Mouse (Mus musculus) intestine, postnatal 0 days (tissue): ENCODE data around the gene Rnf181. TPM values are rescaled to one million over a fixed set of nuclear protein-coding genes. Genes with fewer than 3 reads are reported as not detected.

Source experiments
- ATAC-seq: fragments of 200-750 bp; cut with Nextera tagmentation; 2 replicates; pipeline ENCODE4 v1.8.0; 2017; ENCODE audit warnings: mild to moderate bottlenecking, moderate TSS enrichment, moderate library complexity
- H3K27ac ChIP-seq: fragments of 300-500 bp; sonication (generic); 2 replicates; pipeline ENCODE4 v1.5.1; 2014; ENCODE audit warnings: mild to moderate bottlenecking, low read depth, low read length, moderate library complexity
- H3K27me3 ChIP-seq: fragments of 300-500 bp; sonication (generic); replicated peaks from 2 replicates; pipeline ENCODE4 v1.6.1; 2014; ENCODE audit warnings: low read length, mixed read lengths; ENCODE audit not compliant: control insufficient read depth, insufficient read depth
- H3K36me3 ChIP-seq: fragments of 300-500 bp; sonication (generic); 2 replicates; pipeline ENCODE4 v1.6.1; 2014; ENCODE audit warnings: mild to moderate bottlenecking, moderate library complexity; ENCODE audit not compliant: control insufficient read depth, insufficient read depth
- H3K4me1 ChIP-seq: fragments of 300-500 bp; sonication (generic); replicated peaks from 2 replicates; pipeline ENCODE4 v1.6.1; 2014; ENCODE audit warnings: antibody characterized with exemption, low read length, mixed read lengths; ENCODE audit not compliant: control insufficient read depth, insufficient read depth
- H3K4me2 ChIP-seq: fragments of 300-500 bp; sonication (generic); replicated peaks from 2 replicates; pipeline ENCODE4 v1.6.1; 2014; ENCODE audit warnings: low read depth, mild to moderate bottlenecking, moderate library complexity
- H3K4me3 ChIP-seq: fragments of 300-500 bp; sonication (generic); 2 replicates; pipeline ENCODE4 v1.5.1; 2014; ENCODE audit warnings: low read depth, low read length
- H3K9ac ChIP-seq: fragments of 300-500 bp; sonication (generic); 2 replicates; pipeline ENCODE4 v1.6.1; 2014; ENCODE audit warnings: mild to moderate bottlenecking, low read depth, low read length
- H3K9me3 ChIP-seq: fragments of 300-500 bp; sonication (generic); 2 replicates; pipeline ENCODE4 v1.6.1; 2016; ENCODE audit warnings: mixed run types; ENCODE audit not compliant: control insufficient read depth
- CTCF ChIP-seq: sonication (generic); IDR thresholded peaks from 2 replicates; pipeline ENCODE4 v1.5.1; 2016; ENCODE audit warnings: low read depth, mild to moderate bottlenecking, control low read depth, antibody characterized with exemption, moderate library complexity
- WGBS: fragments of 180-500 bp; shearing (Covaris S2); extraction: QIAGEN DNeasy Blood & Tissue Kit; methylation state at CpG from one replicate; pipeline ENCODE4 v1.1.7; 2014; 5-methylcytosine and 5-hydroxymethylcytosine counted together
- polyA plus RNA-seq: library from polyadenylated mRNA; unstranded; fragments of >200 nt; fragmentation: Nextera tagmentation; extraction: Ambion mirVana; gene quantifications from 2 replicates; pipeline ENCODE4 v1.2.1, GENCODE M21; 2015

The Rnf181 gene
- 122 and 132 TPM in 2 replicates for polyA plus RNA-seq

- no peaks in the 10 kb centered on the region for H3K4me1 ChIP-seq
- no peak for ATAC-seq
- H3K4me2 ChIP-seq, result no peak within 1 kb of the TSS
- no peak for TF ChIP-seq CTCF
- WGBS, result 80% methylated on average over 4 of the region's 4 CpGs
- H3K4me3 ChIP-seq, result no peak within 1 kb of the TSS
- no peaks in the 10 kb centered on the region for H3K9me3 ChIP-seq
- H3K27ac ChIP-seq, result no peak within 1 kb of the TSS
- H3K9ac ChIP-seq, result no peak within 1 kb of the TSS
- no peaks in the 10 kb centered on the region for H3K27me3 ChIP-seq
- no peaks in the 10 kb centered on the region for H3K36me3 ChIP-seq
Measured at GRCm38 (mm10) chr6:72366844-72367443, at the start of gene Rnf181. Gene Rnf181, minus strand, starts transcription at chr6:72366956.

DNA sequence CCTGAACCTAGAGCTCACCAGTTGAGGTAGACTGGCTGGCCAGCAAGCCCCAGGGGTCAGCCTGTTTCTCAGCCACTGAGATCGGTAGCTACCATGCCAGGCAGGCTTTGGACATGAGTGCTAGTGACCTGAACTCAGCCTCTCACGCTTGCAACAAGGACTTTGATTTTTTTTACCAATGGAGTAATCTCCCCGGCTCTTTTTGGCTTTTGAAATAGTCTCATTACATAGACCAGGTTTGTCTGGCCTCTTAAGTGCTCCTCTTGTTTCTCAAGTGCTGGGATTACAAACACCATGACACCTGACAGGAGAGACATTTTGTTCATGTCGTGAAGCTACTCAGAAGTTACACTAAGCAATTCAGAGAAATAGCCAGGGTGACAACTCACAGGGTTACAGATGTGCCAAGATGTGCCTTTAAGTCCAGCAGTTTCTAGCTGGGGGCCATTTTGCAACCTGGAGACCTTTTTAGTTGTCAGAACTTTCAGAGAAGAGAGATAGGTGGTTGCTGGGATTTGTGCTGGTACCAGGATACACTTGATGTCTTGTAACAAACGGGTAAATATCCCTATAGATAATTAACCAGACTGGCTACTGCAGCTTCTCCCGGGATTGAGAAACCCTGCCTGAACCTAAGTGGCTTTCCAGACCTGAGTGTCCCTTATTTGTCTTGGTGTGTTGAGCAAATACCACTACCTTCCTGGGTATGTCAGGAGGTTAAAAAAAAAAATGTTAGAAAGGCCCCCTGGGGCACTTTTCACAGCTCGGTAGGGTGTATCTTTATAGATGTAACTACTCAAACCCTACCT lies 49.4 kb upstream of the Rnf181 start:
- Histone ChIP-seq H3K27me3 (no peaks in the 10 kb centered on the region), H3K27ac (no peak overlapping the region), H3K9ac (no peak overlapping the region), H3K36me3 (peaks cover 23% of the 10 kb centered on the region), H3K9me3 (no peaks in the 10 kb centered on the region), H3K4me1 (peaks cover 7% of the 10 kb centered on the region; the same call in 1 of the 2 replicates), H3K4me2 (no peak overlapping the region), H3K4me3 (no peak overlapping the region)
- WGBS, result 41% methylated on average over 7 of the region's 7 CpGs
- ATAC-seq, result no peak
- no peak for TF ChIP-seq CTCF

DNA sequence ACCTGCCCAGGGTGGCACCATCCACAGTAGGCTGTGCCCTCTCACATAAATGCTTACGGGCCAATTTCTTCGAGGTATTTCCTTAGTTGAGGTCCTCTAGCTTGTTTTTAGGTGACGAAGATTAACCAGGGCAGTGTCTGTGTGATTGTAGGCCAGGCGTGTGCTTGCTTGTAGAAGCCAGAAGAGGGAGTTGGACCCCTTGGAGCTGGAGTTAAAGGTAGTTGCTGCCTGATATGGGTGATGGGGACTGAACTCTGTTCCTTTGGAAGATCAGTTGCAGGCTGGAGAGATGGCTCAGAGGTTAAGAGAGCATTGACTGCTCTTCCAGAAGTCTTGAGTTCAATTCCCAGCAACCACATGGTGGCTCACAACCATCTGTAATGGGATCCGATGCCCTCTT lies 48.4 kb upstream of the Rnf181 start:
- Histone ChIP-seq H3K4me3 (peak overlapping the region; percentile 78), H3K4me2 (peak overlapping the region; percentile 77), H3K27me3 (no peaks in the 10 kb centered on the region), H3K36me3 (peaks cover 22% of the 10 kb centered on the region), H3K27ac (no peak overlapping the region), H3K9me3 (no peaks in the 10 kb centered on the region), H3K4me1 (peaks cover 7% of the 10 kb centered on the region; the same call in 1 of the 2 replicates), H3K9ac (no peak overlapping the region)
- TF ChIP-seq CTCF, result peak; percentile 46
- 80% methylated on average over 5 of the region's 5 CpGs for WGBS
- ATAC-seq, result no peak

DNA sequence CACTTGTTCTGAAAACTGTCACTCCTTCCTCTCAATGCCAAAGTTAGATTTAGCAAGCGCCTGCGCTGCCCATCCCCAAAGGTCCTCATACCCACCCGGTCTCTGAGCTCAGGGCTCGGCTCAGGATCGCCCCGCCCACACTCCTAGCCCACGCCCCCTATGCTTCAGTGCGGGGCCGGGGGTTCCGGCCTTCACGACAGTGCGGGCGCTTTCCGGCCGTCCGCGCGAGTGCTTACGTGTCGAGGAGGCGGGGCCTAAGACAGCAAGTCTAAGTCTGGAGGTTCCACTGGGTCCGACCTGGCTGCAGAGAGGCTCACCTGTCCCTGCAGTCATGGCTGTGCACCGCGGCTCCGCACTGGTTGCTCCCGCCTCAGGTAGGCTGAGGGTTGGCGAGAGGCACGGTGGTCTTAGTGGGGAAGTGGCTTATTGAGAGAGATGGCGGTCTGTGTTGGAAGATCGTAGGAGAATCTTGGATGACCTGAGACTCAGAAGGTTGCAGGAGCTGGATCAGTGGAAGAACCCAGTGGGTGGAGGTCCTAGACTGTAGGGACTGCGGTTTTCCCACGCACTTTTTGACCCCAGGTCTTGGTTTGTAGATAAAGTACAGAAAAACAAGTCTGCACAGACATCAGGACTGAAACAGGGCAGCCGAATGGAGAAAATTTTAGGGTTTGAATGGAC lies 47.5 kb upstream of the Rnf181 start, which contains the start of gene Ggcx:
TSS of gene Ggcx (plus strand) at position 233 of the 681 bp plus-strand sequence.
- peaks cover 15% of the 10 kb centered on the region for H3K36me3 ChIP-seq
- H3K27ac ChIP-seq, result peak within 1 kb of the TSS; percentile 60; the same call in 1 of the 2 replicates
- TF ChIP-seq CTCF, result peak; percentile 33; the same call in 1 of the 2 replicates
- no peaks in the 10 kb centered on the region for H3K9me3 ChIP-seq
- H3K4me3 ChIP-seq, result peak within 1 kb of the TSS; percentile 78
- peak; percentile 96 for ATAC-seq
- H3K4me2 ChIP-seq, result peak within 1 kb of the TSS; percentile 77
- H3K9ac ChIP-seq, result peak within 1 kb of the TSS; percentile 79
- peaks cover 7% of the 10 kb centered on the region; the same call in 1 of the 2 replicates for H3K4me1 ChIP-seq
- 1% methylated on average over 33 of the region's 33 CpGs for WGBS
- H3K27me3 ChIP-seq, result no peaks in the 10 kb centered on the region

DNA sequence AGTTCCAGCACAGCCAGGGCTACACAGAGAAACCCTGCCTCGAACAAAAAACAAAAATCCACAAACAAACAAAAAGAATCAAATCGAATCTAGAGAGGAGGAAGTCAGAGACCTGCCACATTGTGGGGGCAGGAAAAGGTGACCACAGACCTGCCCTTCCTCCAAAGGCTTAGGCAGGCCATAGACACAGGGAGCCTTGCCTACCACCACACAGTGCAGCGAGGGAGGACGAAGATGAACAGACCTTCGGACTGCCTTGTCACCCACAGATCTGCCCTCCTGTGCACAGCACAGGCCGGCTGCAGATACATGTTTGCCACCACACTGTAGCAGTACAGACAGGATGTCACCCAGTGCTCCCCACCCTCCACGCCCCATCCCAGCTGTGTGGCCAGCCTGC lies 43.8 kb upstream of the Rnf181 start:
- Histone ChIP-seq H3K27me3 (no peaks in the 10 kb centered on the region), H3K4me3 (no peak overlapping the region), H3K27ac (no peak overlapping the region), H3K9me3 (no peaks in the 10 kb centered on the region), H3K4me1 (peaks cover 5% of the 10 kb centered on the region; the same call in 1 of the 2 replicates), H3K36me3 (no peaks in the 10 kb centered on the region), H3K9ac (no peak overlapping the region), H3K4me2 (no peak overlapping the region)
- TF ChIP-seq CTCF, result no peak
- no peak for ATAC-seq
- WGBS, result 72% methylated on average over 7 of the region's 7 CpGs

DNA sequence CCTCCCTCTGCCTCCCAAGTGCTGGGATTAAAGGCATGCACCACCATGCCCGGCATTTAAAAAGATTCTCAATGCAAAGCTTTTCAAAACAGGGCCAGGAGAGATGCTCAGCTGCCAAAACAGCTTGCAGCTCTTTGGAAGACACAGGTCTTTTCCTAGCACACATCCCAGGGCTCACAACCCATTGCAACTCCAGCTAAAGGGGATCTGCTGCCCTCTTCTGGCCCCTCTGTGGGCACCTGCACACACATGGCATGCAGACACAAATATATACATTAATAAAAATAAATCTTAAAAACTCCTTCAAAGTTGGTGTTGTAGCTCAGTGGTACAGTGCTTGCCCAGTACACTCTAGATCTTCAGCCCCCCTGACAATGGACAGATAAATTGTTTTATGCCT lies 43.2 kb upstream of the Rnf181 start:
- WGBS, result 17% methylated on average over 1 of the region's 1 CpGs
- peak; percentile 24; the same call in 1 of the 2 replicates for TF ChIP-seq CTCF
- peaks cover 2% of the 10 kb centered on the region; the same call in 1 of the 2 replicates for H3K4me1 ChIP-seq
- no peak overlapping the region for H3K4me3 ChIP-seq
- no peak overlapping the region for H3K4me2 ChIP-seq
- H3K36me3 ChIP-seq, result no peaks in the 10 kb centered on the region
- H3K9me3 ChIP-seq, result no peaks in the 10 kb centered on the region
- H3K9ac ChIP-seq, result no peak overlapping the region
- ATAC-seq, result no peak
- H3K27ac ChIP-seq, result no peak overlapping the region
- no peaks in the 10 kb centered on the region for H3K27me3 ChIP-seq
